Mouse (Mus musculus) adrenal gland, postnatal 10 days (tissue): ENCODE data around the gene Slc28a1. TPM values are rescaled to one million over a fixed set of nuclear protein-coding genes. Genes with fewer than 3 reads are reported as not detected.

Experiments
- DNase-seq: peaks from one replicate; pipeline ENCODE4 v3.0.0; 2021; ENCODE audit warnings: mixed read lengths
- long read RNA-seq, 2 experiments: library from polyadenylated mRNA; stranded (forward); transcript quantifications; one replicate each; pipeline ENCODE4 v2.0.0; 2021
- total RNA-seq, 2 experiments: library from RNA; stranded (reverse); gene quantifications; 2 replicates each; pipeline ENCODE4 v1.2.3; 2021

Slc28a1 gene
- total RNA-seq = under 1 TPM; 0.58 to 0.66 TPM
- long read RNA-seq, experiment 1 = 0 reads
- long read RNA-seq, experiment 2, partial matches to known transcripts = 0 of 1 reads
- long read RNA-seq, experiment 2, other reads (novel, unspliced or antisense) = 0 of 1 reads

GRCm38 (mm10) chr7:81114555-81114954, at the start of gene Slc28a1:
Gene Slc28a1, plus strand, starts transcription at chr7:81114799.
- DNase-seq = peak; percentile 40

- DNase-seq = no peak
These were observed 47.9 kb upstream of the Slc28a1 start for GRCm38 (mm10) chr7:81066714-81067113.

GRCm38 (mm10) chr7:81072463-81072862, 42.1 kb upstream of the Slc28a1 start:
- peak; percentile 44 for DNase-seq

- no peak for DNase-seq
These were observed 41.3 kb upstream of the Slc28a1 start for GRCm38 (mm10) chr7:81073273-81073672.

GRCm38 (mm10) chr7:81074546-81074945, 40.1 kb upstream of the Slc28a1 start:
- no peak for DNase-seq

- DNase-seq = no peak
These were observed 39.3 kb upstream of the Slc28a1 start for GRCm38 (mm10) chr7:81075299-81075698.

GRCm38 (mm10) chr7:81075732-81076131, 38.9 kb upstream of the Slc28a1 start:
- no peak for DNase-seq

- DNase-seq = no peak
These were observed 37.6 kb upstream of the Slc28a1 start for GRCm38 (mm10) chr7:81077009-81077408.

- no peak for DNase-seq
These were observed 35.9 kb upstream of the Slc28a1 start for GRCm38 (mm10) chr7:81078740-81079139.

- DNase-seq = no peak
These were observed 21.1 kb upstream of the Slc28a1 start for GRCm38 (mm10) chr7:81093420-81093965.

GRCm38 (mm10) chr7:81094104-81094757, 20.4 kb upstream of the Slc28a1 start:
- no peak for DNase-seq

- DNase-seq = no peak
These were observed 14.3 kb upstream of the Slc28a1 start for GRCm38 (mm10) chr7:81100341-81100740.

GRCm38 (mm10) chr7:81102854-81103253, 11.7 kb upstream of the Slc28a1 start:
- DNase-seq = no peak

- no peak for DNase-seq
These were observed 9.1 kb upstream of the Slc28a1 start for GRCm38 (mm10) chr7:81105525-81105924.

GRCm38 (mm10) chr7:81108226-81108625, 6.4 kb upstream of the Slc28a1 start:
- no peak for DNase-seq

- DNase-seq = peak; percentile 77
These were observed 4.6 kb upstream of the Slc28a1 start for GRCm38 (mm10) chr7:81109717-81110651.

- DNase-seq = peak; percentile 41
These were observed 3.8 kb upstream of the Slc28a1 start for GRCm38 (mm10) chr7:81110791-81111190.

GRCm38 (mm10) chr7:81111729-81112128, 2.9 kb upstream of the Slc28a1 start:
- peak; percentile 81 for DNase-seq

- peak; percentile 62 for DNase-seq
These were observed 1.8 kb upstream of the Slc28a1 start for GRCm38 (mm10) chr7:81112686-81113360.

- DNase-seq = no peak
These were observed 6.5 kb downstream of the Slc28a1 start for GRCm38 (mm10) chr7:81121099-81121498.

- no peak for DNase-seq
These were observed 8.2 kb downstream of the Slc28a1 start for GRCm38 (mm10) chr7:81122808-81123207.

GRCm38 (mm10) chr7:81123553-81123952, 9.0 kb downstream of the Slc28a1 start:
- no peak for DNase-seq
